Mouse (Mus musculus) limb, embryonic 14.5 days (tissue): ENCODE data around the gene Atp2a1. TPM values are rescaled to one million over a fixed set of nuclear protein-coding genes. Genes with fewer than 3 reads are reported as not detected.

Experiments
- ATAC-seq: fragments of 200-750 bp; cut with Nextera tagmentation; 2 replicates; pipeline ENCODE4 v1.8.0; 2017; ENCODE audit warnings: low read depth, moderate number of reproducible peaks, moderate TSS enrichment; ENCODE audit not compliant: low FRiP score
- DNase-seq: peaks from one replicate; pipeline ENCODE4 v3.0.0-alpha.2; 2015; ENCODE audit warnings: low spot score
- H3K27ac ChIP-seq: fragments of 300-500 bp; sonication (generic); replicated peaks from 2 replicates; pipeline ENCODE4 v1.5.1; 2014; ENCODE audit warnings: low read depth, mild to moderate bottlenecking, low read length, moderate library complexity, mixed read lengths
- H3K27me3 ChIP-seq: fragments of 300-500 bp; sonication (generic); 2 replicates; pipeline ENCODE4 v1.6.1; 2014; ENCODE audit warnings: low read length, mixed read lengths; ENCODE audit not compliant: control insufficient read depth, insufficient read depth
- H3K36me3 ChIP-seq: fragments of 300-500 bp; sonication (generic); 2 replicates; pipeline ENCODE4 v1.6.1; 2014; ENCODE audit warnings: mild to moderate bottlenecking, low read length, moderate library complexity, mixed read lengths; ENCODE audit not compliant: control insufficient read depth, insufficient read depth
- H3K4me1 ChIP-seq: fragments of 300-500 bp; sonication (generic); 2 replicates; pipeline ENCODE4 v1.6.1; 2014; ENCODE audit warnings: antibody characterized with exemption, low read length, mixed read lengths; ENCODE audit not compliant: control insufficient read depth, insufficient read depth
- H3K4me2 ChIP-seq: fragments of 300-500 bp; sonication (generic); replicated peaks from 2 replicates; pipeline ENCODE4 v1.6.1; 2014; ENCODE audit warnings: low read depth, mild to moderate bottlenecking, low read length, moderate library complexity; ENCODE audit not compliant: severe bottlenecking
- H3K4me3 ChIP-seq: fragments of 300-500 bp; sonication (generic); replicated peaks from 2 replicates; pipeline ENCODE4 v1.5.1; 2014; ENCODE audit warnings: low read length
- H3K9ac ChIP-seq: fragments of 300-500 bp; sonication (generic); 2 replicates; pipeline ENCODE4 v1.6.1; 2014; ENCODE audit warnings: mild to moderate bottlenecking, low read depth, low read length, moderate library complexity; ENCODE audit not compliant: severe bottlenecking
- H3K9me3 ChIP-seq: fragments of 300-500 bp; sonication (generic); 2 replicates; pipeline ENCODE4 v1.6.1; 2016; ENCODE audit warnings: low read length; ENCODE audit not compliant: control insufficient read depth
- POLR2A ChIP-seq: fragments of 200-500 bp; IDR thresholded peaks from 2 replicates; pipeline ENCODE4 v1.8.0; 2012; ENCODE audit warnings: inconsistent platforms, mild to moderate bottlenecking, moderate library complexity, borderline replicate concordance; ENCODE audit not compliant: insufficient read depth, insufficient read length; ENCODE audit errors: extremely low read depth
- WGBS: fragments of 180-500 bp; shearing (Covaris S2); extraction: QIAGEN DNeasy Blood & Tissue Kit; methylation state at CpG from one replicate; pipeline ENCODE4 v1.1.7; 2014; 5-methylcytosine and 5-hydroxymethylcytosine counted together
- polyA plus RNA-seq, 2 experiments: library from polyadenylated mRNA; depleted of rRNA in 1 of 2; stranded (reverse) in 1 of 2; unstranded in 1 of 2; fragments of >200 nt; fragmentation: Nextera tagmentation in 1 of 2; extraction: Ambion mirVana in 1 of 2; gene quantifications; 2 replicates each; pipeline versions ENCODE4 v1.2.1 to v1.2.3; 2012 to 2014

Gene Atp2a1
- polyA plus RNA-seq, 2 experiments: 89.8 to 131 TPM

- H3K9me3 ChIP-seq: no peaks in the 10 kb centered on the region
- DNase-seq (no peak), ATAC-seq (no peak)
- peak overlapping the region; percentile 91 for H3K27ac ChIP-seq
- no peaks in the 10 kb centered on the region for H3K27me3 ChIP-seq
- peak overlapping the region; percentile 80 for H3K9ac ChIP-seq
- 17% methylated on average over 4 of the region's 4 CpGs for WGBS
- peak overlapping the region; percentile 79 for H3K4me2 ChIP-seq
- H3K36me3 ChIP-seq: peaks cover 14% of the 10 kb centered on the region
- no peak for TF ChIP-seq POLR2A
- peak overlapping the region; percentile 73 for H3K4me3 ChIP-seq
- H3K4me1 ChIP-seq: peaks cover 13% of the 10 kb centered on the region
Observed at GRCm38 (mm10) chr7:126428154-126428553, 34.8 kb downstream of the Atp2a1 start.

- Histone ChIP-seq H3K4me1 (peaks cover 13% of the 10 kb centered on the region), H3K27me3 (no peaks in the 10 kb centered on the region), H3K4me3 (no peak overlapping the region), H3K9ac (no peak overlapping the region), H3K36me3 (peaks cover 9% of the 10 kb centered on the region), H3K9me3 (no peaks in the 10 kb centered on the region), H3K4me2 (peak overlapping the region; percentile 79; the same call in 1 of the 2 replicates), H3K27ac (no peak overlapping the region; the same call in 1 of the 2 replicates)
- DNase-seq: no peak
- TF ChIP-seq POLR2A: no peak
- no peak for ATAC-seq
- 48% methylated on average over 12 of the region's 13 CpGs for WGBS
Observed at GRCm38 (mm10) chr7:126427323-126427860, 35.5 kb downstream of the Atp2a1 start.

GRCm38 (mm10) chr7:126424161-126424560 is 38.7 kb downstream of the Atp2a1 start:
- H3K4me3 ChIP-seq: no peak overlapping the region
- ATAC-seq (no peak), DNase-seq (no peak)
- H3K27me3 ChIP-seq: no peaks in the 10 kb centered on the region
- H3K9me3 ChIP-seq: no peaks in the 10 kb centered on the region
- no peak for TF ChIP-seq POLR2A
- peaks cover 8% of the 10 kb centered on the region for H3K4me1 ChIP-seq
- WGBS: 75% methylated on average over 6 of the region's 6 CpGs
- no peak overlapping the region for H3K9ac ChIP-seq
- H3K4me2 ChIP-seq: no peak overlapping the region
- H3K36me3 ChIP-seq: no peaks in the 10 kb centered on the region
- no peak overlapping the region for H3K27ac ChIP-seq

- Histone ChIP-seq H3K9me3 (no peaks in the 10 kb centered on the region), H3K4me3 (no peak overlapping the region), H3K9ac (no peak overlapping the region), H3K27me3 (no peaks in the 10 kb centered on the region), H3K4me1 (no peaks in the 10 kb centered on the region), H3K27ac (no peak overlapping the region), H3K36me3 (no peaks in the 10 kb centered on the region), H3K4me2 (no peak overlapping the region)
- DNase-seq: no peak
- no peak for TF ChIP-seq POLR2A
- no peak for ATAC-seq
- WGBS: 88% methylated on average over 5 of the region's 5 CpGs
Observed at GRCm38 (mm10) chr7:126421756-126422155, 41.2 kb downstream of the Atp2a1 start.

- DNase-seq (no peak), ATAC-seq (no peak)
- H3K36me3 ChIP-seq: no peaks in the 10 kb centered on the region
- H3K4me1 ChIP-seq: no peaks in the 10 kb centered on the region
- H3K4me3 ChIP-seq: no peak overlapping the region
- no peak overlapping the region for H3K4me2 ChIP-seq
- H3K9me3 ChIP-seq: no peaks in the 10 kb centered on the region
- 69% methylated on average over 3 of the region's 3 CpGs for WGBS
- TF ChIP-seq POLR2A: no peak
- no peak overlapping the region for H3K27ac ChIP-seq
- no peaks in the 10 kb centered on the region for H3K27me3 ChIP-seq
- H3K9ac ChIP-seq: no peak overlapping the region
Observed at GRCm38 (mm10) chr7:126418496-126418895, 44.4 kb downstream of the Atp2a1 start.
